Mouse (Mus musculus): ENCODE results near the gene AI467606. TPM values are rescaled to one million over a fixed set of nuclear protein-coding genes. Genes with fewer than 3 reads are reported as not detected.

AI467606 gene
- polyA plus RNA-seq, 1 experiment from 2014 or later: 2.0 TPM

GRCm38 (mm10) chr7:127114920-127115319 is 23.8 kb downstream of the AI467606 start:
- whole genome bisulfite sequencing: 84% methylated on average over 11 of the region's 11 CpGs
- H3K9ac ChIP-seq: no peak overlapping the region
- H3K4me2 ChIP-seq: no peak overlapping the region
- no peaks in the 10 kb centered on the region for H3K36me3 ChIP-seq
- no peak overlapping the region for H3K4me3 ChIP-seq
- no peak for ATAC-seq (ENCODE audit: low FRiP score, low read depth)
- H3K27me3 ChIP-seq: 0 out of 2 replicates have a peak, but pooled peaks cover under 1% of the 10 kb centered on the region
- H3K4me1 ChIP-seq (replicated peaks): no peaks in the 10 kb centered on the region
- no peak overlapping the region for H3K27ac ChIP-seq (replicated peaks)
- no peaks in the 10 kb centered on the region for H3K9me3 ChIP-seq

GRCm38 (mm10) chr7:127116331-127116935 is 25.3 kb downstream of the AI467606 start:
- no peak overlapping the region for H3K9ac ChIP-seq
- WGBS: 40% methylated on average over 11 of the region's 11 CpGs
- peaks cover 16% of the 10 kb centered on the region for H3K27me3 ChIP-seq
- no peaks in the 10 kb centered on the region for H3K4me1 ChIP-seq (replicated peaks)
- H3K36me3 ChIP-seq: no peaks in the 10 kb centered on the region
- no peaks in the 10 kb centered on the region for H3K9me3 ChIP-seq
- no peak overlapping the region for H3K4me2 ChIP-seq
- no peak for ATAC-seq (ENCODE audit: low FRiP score, low read depth)
- no peak overlapping the region for H3K4me3 ChIP-seq
- H3K27ac ChIP-seq (replicated peaks): no peak overlapping the region

GRCm38 (mm10) chr7:127117948-127118347 is 26.8 kb downstream of the AI467606 start:
- no peaks in the 10 kb centered on the region for H3K36me3 ChIP-seq
- no peak for ATAC-seq (ENCODE audit: low FRiP score, low read depth)
- no peak overlapping the region for H3K27ac ChIP-seq (replicated peaks)
- H3K4me3 ChIP-seq: no peak overlapping the region
- no peaks in the 10 kb centered on the region for H3K9me3 ChIP-seq
- WGBS: 49% methylated on average over 5 of the region's 5 CpGs
- no peaks in the 10 kb centered on the region for H3K4me1 ChIP-seq (replicated peaks)
- H3K4me2 ChIP-seq: no peak overlapping the region
- peaks cover 26% of the 10 kb centered on the region for H3K27me3 ChIP-seq
- no peak overlapping the region for H3K9ac ChIP-seq

DNA sequence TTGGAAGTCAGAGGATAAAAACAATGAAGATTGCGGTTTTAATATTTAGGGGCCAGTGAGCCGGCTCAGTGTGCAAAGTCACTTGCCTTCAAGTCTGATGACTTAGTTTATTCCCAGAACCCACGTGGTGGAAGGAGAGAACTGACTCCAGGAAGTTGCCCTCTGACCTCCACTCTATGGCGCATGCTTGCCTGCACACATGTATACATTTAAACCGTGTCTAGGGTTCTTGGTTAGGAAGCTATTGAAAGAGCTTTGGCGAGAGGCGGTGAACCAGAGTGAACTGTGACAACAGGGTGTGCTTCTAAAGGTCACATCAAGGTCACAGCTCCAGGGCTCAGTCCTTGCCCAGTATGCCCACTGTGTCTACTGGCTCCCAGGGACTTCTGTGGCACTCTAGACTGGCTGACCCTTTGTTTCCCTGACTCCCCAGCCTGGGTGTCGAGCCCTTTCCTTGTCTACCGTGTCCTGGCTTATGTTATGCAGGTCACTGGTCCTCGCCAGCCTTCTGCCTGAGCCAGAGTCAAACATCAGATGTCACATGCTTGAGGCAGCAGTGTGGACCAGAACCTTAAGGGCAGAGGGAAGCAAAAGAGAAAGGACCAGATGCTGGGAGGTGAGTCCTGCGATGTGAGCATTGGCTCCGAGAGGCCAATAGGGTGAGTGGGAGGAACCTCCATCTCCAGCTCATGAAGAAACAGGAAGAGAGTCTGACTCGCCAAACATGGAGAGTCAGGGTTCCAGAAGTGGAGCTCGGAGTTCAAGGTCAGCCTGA is 27.7 kb downstream of the AI467606 start:
- H3K9me3 ChIP-seq: no peaks in the 10 kb centered on the region
- H3K9ac ChIP-seq: no peak overlapping the region
- WGBS: 45% methylated on average over 14 of the region's 14 CpGs
- no peak for ATAC-seq (ENCODE audit: low FRiP score, low read depth)
- H3K4me1 ChIP-seq (replicated peaks): no peaks in the 10 kb centered on the region
- no peaks in the 10 kb centered on the region for H3K36me3 ChIP-seq
- H3K4me2 ChIP-seq: no peak overlapping the region
- H3K27me3 ChIP-seq: peaks cover 26% of the 10 kb centered on the region
- H3K4me3 ChIP-seq: no peak overlapping the region
- H3K27ac ChIP-seq (replicated peaks): no peak overlapping the region

DNA sequence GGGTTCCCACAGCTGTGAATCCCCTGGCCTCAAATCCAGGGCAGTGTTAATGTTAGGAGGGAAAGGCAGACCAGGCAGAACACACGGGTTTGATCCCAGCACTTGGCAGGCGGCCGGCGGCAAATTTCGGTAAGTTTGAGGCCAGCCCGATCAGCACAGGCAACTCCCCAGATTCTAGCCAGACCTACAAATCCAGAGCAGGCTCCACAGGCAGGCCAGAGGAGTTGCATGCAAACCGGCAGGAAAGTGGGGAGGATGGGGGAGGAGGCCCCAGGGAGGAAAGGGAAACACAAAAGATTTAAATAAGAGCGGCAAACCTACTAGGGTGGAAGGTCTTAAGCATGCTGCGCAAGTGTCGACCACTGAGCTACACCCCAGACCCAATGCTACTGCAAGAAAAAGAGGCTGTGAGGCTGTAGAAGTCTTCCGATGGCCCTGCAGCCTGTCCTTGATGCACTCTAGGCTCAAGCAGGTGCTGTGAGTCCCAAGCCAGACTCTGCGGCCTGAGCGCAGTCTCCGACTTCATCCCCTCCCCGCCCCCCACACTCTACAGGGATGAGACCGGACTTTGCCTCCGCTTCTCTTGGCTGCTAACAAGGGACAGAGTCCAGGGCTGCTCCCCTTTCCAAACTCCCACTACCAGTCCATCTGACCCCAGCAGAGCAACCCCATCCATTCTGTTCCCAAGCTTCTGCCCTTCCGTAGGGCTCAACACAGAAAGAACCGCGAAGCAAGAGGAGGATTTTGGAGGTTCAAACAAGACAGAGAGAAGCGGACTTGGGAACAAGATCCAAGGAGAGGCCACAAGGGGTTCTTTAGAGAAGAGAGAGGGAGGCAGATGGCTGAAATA is 30.1 kb downstream of the AI467606 start:
- Histone ChIP-seq H3K4me3 (no peak overlapping the region), H3K4me1 (replicated peaks) (no peaks in the 10 kb centered on the region), H3K9ac (no peak overlapping the region), H3K27ac (replicated peaks) (no peak overlapping the region), H3K4me2 (no peak overlapping the region), H3K27me3 (peaks cover 26% of the 10 kb centered on the region), H3K36me3 (no peaks in the 10 kb centered on the region), H3K9me3 (no peaks in the 10 kb centered on the region)
- ATAC-seq (ENCODE audit: low FRiP score, low read depth): no peak
- 11% methylated on average over 21 of the region's 21 CpGs for WGBS

DNA sequence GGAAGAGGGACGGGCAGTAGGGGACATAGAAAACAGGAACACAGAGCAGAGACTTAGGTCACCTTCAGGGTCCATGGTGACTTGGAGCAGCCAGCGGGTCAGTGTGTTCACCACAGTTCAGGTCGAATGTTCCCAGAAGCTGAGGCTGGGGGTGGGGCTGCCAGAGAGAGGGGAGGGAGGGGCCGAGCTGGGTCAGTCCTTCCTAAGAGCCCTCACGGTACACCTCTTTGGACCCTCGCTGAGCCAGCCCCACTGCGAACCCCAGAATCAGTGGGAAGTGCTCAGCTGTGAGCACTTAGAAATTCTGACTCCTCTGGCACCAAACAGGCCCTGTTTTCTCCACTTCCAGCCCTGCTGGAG is 30.7 kb downstream of the AI467606 start, which contains the start of gene Qprt:
Gene Qprt, minus strand, starts transcription at position 316 of the 360 bp plus-strand sequence.
- no peak for ATAC-seq (ENCODE audit: low FRiP score, low read depth)
- no peaks in the 10 kb centered on the region for H3K36me3 ChIP-seq
- H3K27me3 ChIP-seq: peaks cover 26% of the 10 kb centered on the region

GRCm38 (mm10) chr7:127129638-127130037 is 38.5 kb downstream of the AI467606 start:
- Histone ChIP-seq H3K27ac (replicated peaks) (no peak overlapping the region), H3K9me3 (no peaks in the 10 kb centered on the region), H3K4me1 (replicated peaks) (no peaks in the 10 kb centered on the region), H3K27me3 (no peaks in the 10 kb centered on the region), H3K4me2 (no peak overlapping the region), H3K9ac (no peak overlapping the region), H3K36me3 (no peaks in the 10 kb centered on the region), H3K4me3 (no peak overlapping the region)
- 18% methylated on average over 4 of the region's 4 CpGs for WGBS
- no peak for ATAC-seq (ENCODE audit: low FRiP score, low read depth)

More for the DNA sequence above, 30.7 kb downstream of the AI467606 start, which contains the start of gene Qprt:
- Histone ChIP-seq H3K9ac (no peak within 1 kb of the TSS), H3K4me2 (no peak within 1 kb of the TSS), H3K9me3 (no peaks in the 10 kb centered on the region), H3K4me3 (no peak within 1 kb of the TSS), H3K4me1 (replicated peaks) (no peaks in the 10 kb centered on the region), H3K27ac (replicated peaks) (no peak within 1 kb of the TSS)
- WGBS: 8% methylated on average over 7 of the region's 7 CpGs

DNA sequence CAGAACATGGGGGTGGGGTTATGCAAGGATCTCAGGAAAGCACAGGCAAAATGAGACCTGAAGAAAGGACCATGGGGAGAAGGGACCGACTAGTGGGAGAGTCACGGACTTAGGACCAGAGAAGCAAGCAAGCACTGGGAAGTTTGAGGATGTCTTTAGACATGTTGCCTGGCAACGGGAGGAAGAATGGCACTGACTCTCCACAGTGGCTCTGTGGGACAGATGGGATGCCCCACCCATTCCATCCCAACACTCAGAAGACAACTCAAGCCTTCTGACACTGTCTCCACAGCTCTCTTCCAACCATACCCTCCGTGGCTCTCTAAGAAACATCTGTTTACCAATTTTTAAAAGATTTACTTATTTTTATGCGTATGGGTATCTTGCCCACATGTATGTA is 42.0 kb downstream of the AI467606 start:
- no peak overlapping the region for H3K4me2 ChIP-seq
- H3K36me3 ChIP-seq: no peaks in the 10 kb centered on the region
- H3K4me3 ChIP-seq: no peak overlapping the region
- no peaks in the 10 kb centered on the region for H3K9me3 ChIP-seq
- H3K27ac ChIP-seq (replicated peaks): no peak overlapping the region
- H3K4me1 ChIP-seq (replicated peaks): no peaks in the 10 kb centered on the region
- H3K27me3 ChIP-seq: no peaks in the 10 kb centered on the region
- WGBS: 44% methylated on average over 5 of the region's 5 CpGs
- no peak overlapping the region for H3K9ac ChIP-seq
- ATAC-seq (ENCODE audit: low FRiP score, low read depth): no peak

GRCm38 (mm10) chr7:127134821-127135447 is 43.8 kb downstream of the AI467606 start:
- Histone ChIP-seq H3K9ac (no peak overlapping the region), H3K4me3 (no peak overlapping the region), H3K4me2 (no peak overlapping the region), H3K36me3 (no peaks in the 10 kb centered on the region), H3K4me1 (replicated peaks) (no peaks in the 10 kb centered on the region), H3K27me3 (no peaks in the 10 kb centered on the region), H3K9me3 (no peaks in the 10 kb centered on the region), H3K27ac (replicated peaks) (no peak overlapping the region)
- WGBS: 86% methylated on average over 11 of the region's 11 CpGs
- no peak for ATAC-seq (ENCODE audit: low FRiP score, low read depth)

DNA sequence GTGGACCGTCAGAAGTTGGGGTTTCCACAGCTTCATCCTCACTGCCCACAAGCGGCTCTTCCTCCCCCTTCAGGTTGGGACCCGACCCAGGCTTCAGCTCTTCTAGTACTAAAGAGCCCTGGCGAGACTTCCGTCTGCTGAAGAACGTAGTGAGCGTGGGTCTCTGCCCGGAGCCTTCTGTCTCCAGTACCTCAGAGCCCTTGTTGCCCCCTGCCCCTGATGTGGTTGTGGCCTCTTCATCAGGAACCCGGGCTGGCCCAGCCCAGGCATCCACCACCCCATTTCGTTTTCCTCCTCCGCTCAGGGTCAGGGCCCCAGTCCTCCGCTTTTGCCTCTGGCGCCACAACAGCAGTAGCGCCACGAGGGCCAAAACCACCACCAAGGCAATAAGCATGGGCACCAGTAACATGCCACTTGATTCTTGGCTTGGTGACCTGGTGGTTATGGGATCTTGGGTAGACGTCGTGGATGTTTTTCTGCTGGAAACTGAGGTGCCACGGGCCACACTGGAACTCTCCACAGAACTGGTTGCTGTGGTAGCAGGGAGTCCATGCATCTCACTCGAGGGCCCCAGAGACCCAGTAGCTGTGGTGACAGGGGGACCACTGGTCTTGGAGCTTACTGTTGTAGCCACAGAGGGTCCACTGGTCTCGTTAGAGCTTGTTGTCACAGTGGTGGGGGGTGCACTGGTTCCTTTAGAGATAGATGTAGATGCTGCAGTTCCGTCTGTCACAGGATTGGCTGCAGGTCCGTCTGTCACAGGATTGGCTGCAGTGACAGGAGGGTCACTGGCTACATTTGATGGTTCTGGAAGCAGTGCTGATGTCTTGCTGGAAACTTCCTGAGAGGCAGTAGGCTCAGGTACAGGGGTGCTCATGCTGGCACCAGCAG is 45.3 kb downstream of the AI467606 start:
- H3K4me3 ChIP-seq: no peak overlapping the region
- no peaks in the 10 kb centered on the region for H3K27me3 ChIP-seq
- H3K36me3 ChIP-seq: no peaks in the 10 kb centered on the region
- WGBS: 86% methylated on average over 22 of the region's 22 CpGs
- no peak overlapping the region for H3K9ac ChIP-seq
- no peak overlapping the region for H3K27ac ChIP-seq (replicated peaks)
- H3K4me2 ChIP-seq: no peak overlapping the region
- no peaks in the 10 kb centered on the region for H3K4me1 ChIP-seq (replicated peaks)
- no peaks in the 10 kb centered on the region for H3K9me3 ChIP-seq
- ATAC-seq (ENCODE audit: low FRiP score, low read depth): no peak
